In the genomic region with DNA sequence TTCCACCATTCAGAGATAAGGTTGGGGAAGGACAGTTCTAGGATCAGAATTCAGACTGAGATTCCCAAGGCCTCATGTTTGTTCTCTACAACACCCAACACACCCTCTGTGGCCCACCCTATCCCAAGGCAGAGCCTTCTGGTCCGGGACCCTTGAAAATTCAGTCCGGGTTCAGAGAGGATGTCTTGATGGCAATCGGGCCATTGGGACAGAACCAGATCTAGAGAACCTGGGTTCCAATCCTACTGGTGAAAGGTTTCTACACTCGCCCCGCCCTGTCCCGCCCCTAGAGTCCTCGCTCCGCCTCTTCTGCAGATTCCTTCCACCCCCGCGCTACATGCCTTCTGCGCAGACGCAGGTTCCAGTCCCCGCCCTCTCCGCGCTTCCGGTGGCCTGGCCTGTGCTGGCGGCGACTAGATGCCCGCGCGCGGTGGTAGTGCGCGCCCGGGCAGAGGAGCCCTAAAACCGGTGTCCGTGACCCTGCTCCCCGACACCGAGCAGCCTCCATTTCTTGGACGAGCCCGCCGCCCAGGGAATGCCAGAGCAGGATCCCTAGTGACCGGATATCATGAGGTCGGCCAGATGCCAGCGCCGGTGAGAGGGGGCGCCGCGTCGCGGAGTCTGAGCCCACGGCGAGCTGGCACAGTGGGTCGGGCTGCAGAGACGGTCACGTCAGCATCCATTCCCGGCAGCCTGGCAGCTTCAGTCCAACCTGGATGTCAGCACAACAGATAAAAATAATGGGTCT, we compare ENCODE assay signal across 8 mouse cellular contexts. TPM values are rescaled to one million over a fixed set of nuclear protein-coding genes. Genes with fewer than 3 reads are reported as not detected.
DNase-seq lines count a peak whose midpoint lies in the region; ATAC-seq and TF ChIP-seq lines count a peak whose summit lies in the region.

A gene (plus strand): TSS at position 382 of the 748 bp plus-strand sequence.

- peak within 1 kb of the TSS; percentile 88 for H3K27ac ChIP-seq in hindbrain, postnatal 0 days

- peak within 1 kb of the TSS; percentile 67 for H3K4me2 ChIP-seq in hindbrain, postnatal 0 days (ENCODE audit: low read depth, low read length)

- H3K4me3 ChIP-seq in hindbrain, postnatal 0 days (ENCODE audit: low read length) = peak within 1 kb of the TSS; percentile 49

- DNase-seq in adipocyte (ENCODE audit: low spot score) = peak; percentile 92
- DNase-seq in gastrocnemius, adult 8-10 months (ENCODE audit: low spot score in 2 of 2) = peak; percentile 69 to 86
- peak; percentile 92 for DNase-seq in hindbrain, postnatal 0 days (ENCODE audit: low spot score)
- peak; percentile 88 to 89 for DNase-seq in left cerebral cortex, postnatal 14 days (ENCODE audit: low spot score in 2 of 2)
- peak; percentile 87 for DNase-seq in right cerebral cortex, postnatal 14 days
- peak; percentile 85 to 86 for DNase-seq in urinary bladder, postnatal 4 days (ENCODE audit: low spot score in 2 of 2)

- ATAC-seq in common myeloid progenitor, adult 5-6 weeks (replicated peaks; ENCODE audit: low read depth, poor library complexity, severe bottlenecking) = peak; percentile 72
- peak; percentile 81 for ATAC-seq in hindbrain, postnatal 0 days
- ATAC-seq in megakaryocyte-erythroid progenitor cell, adult 5-6 weeks (replicated peaks; ENCODE audit: low FRiP score, low TSS enrichment, poor library complexity, severe bottlenecking) = peak; percentile 87

- H3K4me1 ChIP-seq in hindbrain, postnatal 0 days (ENCODE audit: insufficient read depth, low read length) = peaks cover 26% of the 10 kb centered on the region

- intact Hi-C loops in left cerebral cortex, postnatal 14 days (cut with DNase I) = loop anchor here (10.0 kb wide), 1 partner anchor 551 kb away; a partner anchor contains a TSS

- TF ChIP-seq CTCF in hindbrain, postnatal 0 days (IDR thresholded peaks at IDR 0.05; ENCODE audit: low read depth) = no peak; the same call in 1 of the 2 replicates

- H3K9me3 ChIP-seq in hindbrain, postnatal 0 days (ENCODE audit: low read length) = no peaks in the 10 kb centered on the region

- WGBS in hindbrain, postnatal 0 days = 5% methylated on average over 47 of the region's 47 CpGs

- H3K9ac ChIP-seq in hindbrain, postnatal 0 days (replicated peaks; ENCODE audit: low read length) = peak within 1 kb of the TSS; percentile 69

- H3K27me3 ChIP-seq in hindbrain, postnatal 0 days (ENCODE audit: insufficient read depth, low read length) = no peaks in the 10 kb centered on the region

- H3K36me3 ChIP-seq in hindbrain, postnatal 0 days (ENCODE audit: insufficient read depth, low read length) = peaks cover 12% of the 10 kb centered on the region; the same call in 1 of the 2 replicates

RNA-seq across cellular contexts. Expression of the gene that starts here (rescaled TPM):
- total RNA-seq in common myeloid progenitor, adult 5-6 weeks (2017) = 3.2 and 5.3 TPM in 2 replicates
- total RNA-seq in gastrocnemius, adult 8-10 months (2022) = 1 to 10 TPM; 3.9 to 5.9 (median 4.8) TPM
- total RNA-seq in hindbrain, postnatal 0 days (2014; rRNA removed) = 24.5 and 30.0 TPM in 2 replicates
- 27.7 TPM in 2 replicates for polyA plus RNA-seq in hindbrain, postnatal 0 days (2015; fragmentation: Nextera tagmentation; extraction: Ambion mirVana)
- 10 to 100 TPM; 18.7 to 20.5 TPM for total RNA-seq in left cerebral cortex, postnatal 14 days (2021)
- total RNA-seq in megakaryocyte-erythroid progenitor cell, adult 5-6 weeks (2014; fragmentation: Nextera tagmentation) = 11.1 and 18.5 TPM in 2 replicates
- total RNA-seq in megakaryocyte-erythroid progenitor cell, adult 5-6 weeks (2017) = 8.9 and 10.8 TPM in 2 replicates

Comparison
In these comparisons a context has a peak if more than half of its experiments do, and no peak if none do; other contexts are left out.
1. Peak in every context shown above with its lines: DNase-seq, ATAC-seq, H3K4me3 ChIP-seq and H3K27ac ChIP-seq.